Mouse (Mus musculus) urinary bladder, postnatal 10 days (tissue): Measurements from ENCODE around the gene Pip4k2a.

Experiments used
- DNase-seq: peaks from one replicate; pipeline ENCODE4 v3.0.0; 2022; ENCODE audit warnings: low spot score

Pip4k2a gene

GRCm38 (mm10) chr2:18923806-18924595 is 73.9 kb downstream of the Pip4k2a start:
- no peak for DNase-seq

- no peak for DNase-seq
Observed at GRCm38 (mm10) chr2:18923098-18923649, 74.8 kb downstream of the Pip4k2a start.

- DNase-seq = no peak
Observed at GRCm38 (mm10) chr2:18921570-18922180, 76.3 kb downstream of the Pip4k2a start.

- no peak for DNase-seq
Observed at GRCm38 (mm10) chr2:18920461-18920877, 77.5 kb downstream of the Pip4k2a start.

GRCm38 (mm10) chr2:18919797-18920354 is 78.0 kb downstream of the Pip4k2a start:
- no peak for DNase-seq

GRCm38 (mm10) chr2:18917838-18918237 is 80.1 kb downstream of the Pip4k2a start:
- no peak for DNase-seq

- no peak for DNase-seq
Observed at GRCm38 (mm10) chr2:18917380-18917750, 80.6 kb downstream of the Pip4k2a start.

- no peak for DNase-seq
Observed at GRCm38 (mm10) chr2:18916615-18917379, 81.1 kb downstream of the Pip4k2a start.

GRCm38 (mm10) chr2:18916042-18916407 is 81.9 kb downstream of the Pip4k2a start:
- no peak for DNase-seq

GRCm38 (mm10) chr2:18915372-18916041 is 82.4 kb downstream of the Pip4k2a start:
- no peak for DNase-seq

- no peak for DNase-seq
Observed at GRCm38 (mm10) chr2:18914750-18915149, 83.2 kb downstream of the Pip4k2a start.

GRCm38 (mm10) chr2:18913642-18914041 is 84.3 kb downstream of the Pip4k2a start:
- DNase-seq = no peak

- DNase-seq = no peak
Observed at GRCm38 (mm10) chr2:18911251-18911934, 86.5 kb downstream of the Pip4k2a start.

- no peak for DNase-seq
Observed at GRCm38 (mm10) chr2:18910209-18910608, 87.7 kb downstream of the Pip4k2a start.

GRCm38 (mm10) chr2:18909713-18910112 is 88.2 kb downstream of the Pip4k2a start:
- no peak for DNase-seq

- no peak for DNase-seq
Observed at GRCm38 (mm10) chr2:18907269-18907668, 90.7 kb downstream of the Pip4k2a start.

GRCm38 (mm10) chr2:18906421-18907084 is 91.4 kb downstream of the Pip4k2a start:
- no peak for DNase-seq

- DNase-seq = no peak
Observed at GRCm38 (mm10) chr2:18903301-18904068, 94.4 kb downstream of the Pip4k2a start.

GRCm38 (mm10) chr2:18901133-18901532 is 96.8 kb downstream of the Pip4k2a start:
- no peak for DNase-seq

GRCm38 (mm10) chr2:18900635-18901034 is 97.3 kb downstream of the Pip4k2a start:
- DNase-seq = no peak
